Mouse (Mus musculus): ENCODE results near the gene Shkbp1. TPM values are rescaled to one million over a fixed set of nuclear protein-coding genes. Genes with fewer than 3 reads are reported as not detected.

Shkbp1 gene
- polyA plus RNA-seq, 1 experiment from 2014 or later: 50.7 TPM

DNA sequence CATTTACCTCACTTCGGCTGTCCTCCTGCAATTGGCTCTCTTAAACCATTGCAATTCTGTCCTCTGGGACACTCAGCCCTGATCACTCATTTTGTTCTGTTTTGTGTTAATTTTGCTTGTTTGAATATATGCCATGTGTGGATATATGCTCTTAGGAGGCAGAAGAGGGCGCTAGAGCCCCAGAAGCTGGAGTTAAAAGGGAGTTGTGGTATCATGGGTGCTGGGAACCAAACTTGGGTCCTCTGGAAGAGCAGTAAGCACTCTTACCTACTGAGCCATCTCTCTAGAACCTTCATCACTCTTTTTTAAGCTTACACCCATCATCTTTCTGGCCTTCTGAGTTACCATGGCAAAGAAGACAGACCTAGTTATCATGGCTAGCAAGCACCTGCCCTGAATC, 3.3 kb upstream of the Shkbp1 start:
- Histone ChIP-seq H3K9ac (ENCODE audit: low read length) (no peak overlapping the region), H3K36me3 (ENCODE audit: control insufficient read depth, insufficient read depth, low read length) (no peaks in the 10 kb centered on the region), H3K27me3 (ENCODE audit: control insufficient read depth, insufficient read depth, low read length) (peaks cover 35% of the 10 kb centered on the region), H3K4me3 (ENCODE audit: low read depth, low read length) (no peak overlapping the region), H3K4me1 (ENCODE audit: control insufficient read depth, insufficient read depth, low read length) (peaks cover 9% of the 10 kb centered on the region), H3K27ac (ENCODE audit: low read depth, low read length) (no peak overlapping the region), H3K9me3 (ENCODE audit: control insufficient read depth, low read length) (peaks cover 2% of the 10 kb centered on the region; the same call in 1 of the 2 replicates), H3K4me2 (no peak overlapping the region)
- DNase-seq (ENCODE audit: low spot score, missing footprints) (peak; percentile 19), ATAC-seq (ENCODE audit: low FRiP score) (no peak)
- 71% methylated on average over 2 of the region's 2 CpGs for WGBS

DNA sequence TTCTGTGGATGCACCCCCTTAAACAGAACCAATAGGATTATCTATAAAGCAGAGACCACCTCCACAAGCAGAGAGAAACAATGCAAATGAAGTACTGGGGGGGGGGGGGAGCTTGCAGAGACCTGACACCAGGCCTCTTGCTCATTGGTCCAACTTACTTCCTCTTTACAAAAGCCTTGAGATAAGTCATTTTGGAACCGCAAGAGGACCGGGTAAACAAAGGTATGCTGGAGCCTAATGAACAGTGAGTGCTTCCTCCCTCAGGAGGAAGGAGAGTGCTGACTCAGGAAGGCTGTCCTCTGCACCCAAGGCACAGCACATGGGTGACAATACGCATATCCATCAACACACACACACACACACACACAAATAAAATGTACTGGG, 1.8 kb upstream of the Shkbp1 start:
- peaks cover 2% of the 10 kb centered on the region; the same call in 1 of the 2 replicates for H3K9me3 ChIP-seq (ENCODE audit: control insufficient read depth, low read length)
- 17% methylated on average over 3 of the region's 3 CpGs for WGBS
- H3K4me3 ChIP-seq (ENCODE audit: low read depth, low read length): no peak overlapping the region
- H3K27me3 ChIP-seq (ENCODE audit: control insufficient read depth, insufficient read depth, low read length): peaks cover 21% of the 10 kb centered on the region
- no peak overlapping the region for H3K27ac ChIP-seq (ENCODE audit: low read depth, low read length)
- H3K9ac ChIP-seq (ENCODE audit: low read length): no peak overlapping the region
- no peaks in the 10 kb centered on the region for H3K36me3 ChIP-seq (ENCODE audit: control insufficient read depth, insufficient read depth, low read length)
- DNase-seq (ENCODE audit: low spot score, missing footprints) (no peak), ATAC-seq (ENCODE audit: low FRiP score) (no peak)
- peaks cover 9% of the 10 kb centered on the region for H3K4me1 ChIP-seq (ENCODE audit: control insufficient read depth, insufficient read depth, low read length)
- H3K4me2 ChIP-seq: peak overlapping the region; percentile 64; the same call in 1 of the 2 replicates

DNA sequence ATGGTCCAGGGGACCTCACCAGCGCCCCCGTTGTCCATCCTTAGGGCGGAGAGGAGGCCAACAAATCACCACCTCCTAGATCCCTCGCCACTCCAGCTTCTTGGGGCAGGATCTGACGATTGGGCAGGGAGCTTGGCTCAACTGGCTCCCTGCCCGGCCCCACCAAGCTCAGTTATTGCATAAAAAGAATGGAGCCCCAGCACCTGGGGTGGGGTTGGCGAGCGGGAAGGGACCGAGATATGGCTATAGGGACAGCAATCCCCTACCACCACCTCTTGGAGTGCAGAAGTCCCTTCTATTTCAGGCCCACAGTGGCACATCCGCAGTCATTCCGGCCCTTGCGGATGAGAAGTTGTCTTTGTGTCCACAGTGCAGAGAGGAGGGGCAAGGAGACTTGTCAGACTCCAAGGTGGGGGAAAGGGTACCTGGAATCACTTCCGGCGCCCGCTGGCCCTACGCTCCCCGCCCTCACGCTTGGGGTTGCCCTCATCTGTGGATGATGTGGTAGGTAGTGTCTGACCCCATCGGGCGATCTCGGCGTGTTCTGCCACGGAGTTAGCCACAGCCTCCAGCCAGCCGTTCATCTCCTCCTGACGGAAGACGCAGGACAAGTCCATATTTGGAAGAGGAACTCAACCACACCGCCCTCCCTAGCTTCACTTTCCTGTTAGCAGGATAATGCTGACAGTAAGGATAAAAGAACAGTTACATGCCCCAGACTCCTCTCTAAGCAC, 1.2 kb upstream of the Shkbp1 start, which contains the start of gene Gm20479:
Gm20479 (minus strand) TSS at position 559 of the 734 bp plus-strand sequence.
- Histone ChIP-seq H3K27ac (ENCODE audit: low read depth, low read length) (no peak within 1 kb of the TSS), H3K9me3 (ENCODE audit: control insufficient read depth, low read length) (peaks cover 2% of the 10 kb centered on the region; the same call in 1 of the 2 replicates), H3K36me3 (ENCODE audit: control insufficient read depth, insufficient read depth, low read length) (no peaks in the 10 kb centered on the region), H3K4me2 (peak within 1 kb of the TSS; percentile 64), H3K4me1 (ENCODE audit: control insufficient read depth, insufficient read depth, low read length) (peaks cover 9% of the 10 kb centered on the region), H3K9ac (ENCODE audit: low read length) (peak within 1 kb of the TSS; percentile 38; the same call in 1 of the 2 replicates), H3K4me3 (ENCODE audit: low read depth, low read length) (peak within 1 kb of the TSS; percentile 69), H3K27me3 (ENCODE audit: control insufficient read depth, insufficient read depth, low read length) (peaks cover 17% of the 10 kb centered on the region)
- 6% methylated on average over 27 of the region's 27 CpGs for WGBS
- DNase-seq (ENCODE audit: low spot score, missing footprints) (peak; percentile 86), ATAC-seq (ENCODE audit: low FRiP score) (no peak)

DNA sequence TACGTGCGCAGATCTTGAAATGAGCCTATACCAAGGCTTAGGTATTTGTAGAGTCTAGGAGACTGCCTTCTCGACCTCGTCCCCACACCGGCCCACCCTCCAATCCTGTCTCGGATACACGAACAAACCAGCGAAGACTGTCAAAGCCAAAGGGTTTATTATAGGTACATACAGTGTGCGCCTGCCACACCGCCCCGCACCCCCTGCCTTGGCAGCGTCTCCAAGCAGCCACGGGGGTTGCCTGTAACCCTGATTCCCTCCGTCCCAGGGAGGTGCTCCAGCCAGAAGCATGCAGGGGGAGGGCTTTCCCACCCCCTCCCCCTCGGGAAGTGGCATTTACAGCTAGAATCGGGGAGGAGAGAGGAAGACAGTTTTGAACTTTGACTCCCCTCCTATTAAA, 429 bp upstream of the Shkbp1 start:
- no peak for DNase-seq (ENCODE audit: low spot score, missing footprints)
- H3K4me2 ChIP-seq: peak overlapping the region; percentile 64
- WGBS: 2% methylated on average over 16 of the region's 16 CpGs
- H3K4me1 ChIP-seq (ENCODE audit: control insufficient read depth, insufficient read depth, low read length): peaks cover 9% of the 10 kb centered on the region
- no peak overlapping the region for H3K27ac ChIP-seq (ENCODE audit: low read depth, low read length)
- peak overlapping the region; percentile 69 for H3K4me3 ChIP-seq (ENCODE audit: low read depth, low read length)
- peaks cover 2% of the 10 kb centered on the region; the same call in 1 of the 2 replicates for H3K9me3 ChIP-seq (ENCODE audit: control insufficient read depth, low read length)
- peak overlapping the region; percentile 38; the same call in 1 of the 2 replicates for H3K9ac ChIP-seq (ENCODE audit: low read length)
- no peaks in the 10 kb centered on the region for H3K36me3 ChIP-seq (ENCODE audit: control insufficient read depth, insufficient read depth, low read length)
- H3K27me3 ChIP-seq (ENCODE audit: control insufficient read depth, insufficient read depth, low read length): peaks cover 17% of the 10 kb centered on the region
- peak; percentile 59 for ATAC-seq (ENCODE audit: low FRiP score)

DNA sequence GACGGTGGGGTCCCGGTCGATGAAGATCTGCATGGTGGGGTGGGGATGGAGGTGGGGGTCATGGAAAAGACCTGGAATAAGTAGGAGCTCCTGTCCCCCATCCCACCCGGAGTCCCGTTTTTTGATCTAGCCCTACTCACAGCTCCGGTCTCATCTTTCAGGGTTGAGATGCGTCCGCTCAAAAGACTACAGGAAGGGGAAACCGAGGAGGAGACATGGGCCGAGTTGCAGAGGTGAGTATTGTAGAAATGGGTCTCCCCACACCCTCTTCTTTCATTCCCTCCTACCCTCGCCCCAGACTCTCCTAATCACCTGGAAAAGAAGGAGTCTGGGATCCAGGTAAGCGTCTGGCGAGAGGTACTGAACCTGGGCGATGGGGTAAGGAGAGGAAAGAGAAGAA, 558 bp downstream of the Shkbp1 start:
- Histone ChIP-seq H3K4me1 (ENCODE audit: control insufficient read depth, insufficient read depth, low read length) (peaks cover 9% of the 10 kb centered on the region), H3K4me2 (peak overlapping the region; percentile 64), H3K27me3 (ENCODE audit: control insufficient read depth, insufficient read depth, low read length) (peaks cover 17% of the 10 kb centered on the region), H3K4me3 (ENCODE audit: low read depth, low read length) (peak overlapping the region; percentile 69), H3K9me3 (ENCODE audit: control insufficient read depth, low read length) (peaks cover 2% of the 10 kb centered on the region; the same call in 1 of the 2 replicates), H3K27ac (ENCODE audit: low read depth, low read length) (no peak overlapping the region), H3K36me3 (ENCODE audit: control insufficient read depth, insufficient read depth, low read length) (peaks cover 2% of the 10 kb centered on the region; the same call in 1 of the 2 replicates), H3K9ac (ENCODE audit: low read length) (peak overlapping the region; percentile 74)
- ATAC-seq (ENCODE audit: low FRiP score): peak; percentile 2; the same call in 1 of the 2 replicates
- no peak for DNase-seq (ENCODE audit: low spot score, missing footprints)
- WGBS: 9% methylated on average over 12 of the region's 14 CpGs

DNA sequence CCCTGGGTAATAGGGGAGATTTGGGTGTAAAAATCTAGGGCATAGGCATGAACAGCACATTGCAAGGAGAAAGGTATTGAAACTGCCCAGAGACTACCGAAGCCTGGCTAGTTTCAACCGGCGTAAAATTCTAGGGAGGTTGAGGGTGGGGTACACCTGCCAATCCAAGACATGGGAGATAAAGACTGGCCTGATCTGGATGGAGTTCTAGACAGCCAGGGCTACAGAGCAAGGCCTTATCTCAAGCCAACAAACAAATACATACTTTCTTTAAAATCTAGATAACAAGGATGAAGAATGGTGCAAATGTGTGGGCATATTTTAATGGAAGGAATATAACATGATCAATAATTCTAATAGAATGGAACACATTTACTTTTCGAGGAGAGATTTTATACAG, 1.0 kb downstream of the Shkbp1 start:
- Histone ChIP-seq H3K4me2 (peak overlapping the region; percentile 64), H3K4me3 (ENCODE audit: low read depth, low read length) (peak overlapping the region; percentile 69), H3K27ac (ENCODE audit: low read depth, low read length) (no peak overlapping the region), H3K9ac (ENCODE audit: low read length) (no peak overlapping the region), H3K36me3 (ENCODE audit: control insufficient read depth, insufficient read depth, low read length) (peaks cover 4% of the 10 kb centered on the region; the same call in 1 of the 2 replicates), H3K9me3 (ENCODE audit: control insufficient read depth, low read length) (peaks cover 2% of the 10 kb centered on the region; the same call in 1 of the 2 replicates), H3K4me1 (ENCODE audit: control insufficient read depth, insufficient read depth, low read length) (peaks cover 9% of the 10 kb centered on the region), H3K27me3 (ENCODE audit: control insufficient read depth, insufficient read depth, low read length) (peaks cover 17% of the 10 kb centered on the region)
- WGBS: 54% methylated on average over 4 of the region's 4 CpGs
- peak; percentile 81 for DNase-seq (ENCODE audit: low spot score, missing footprints)
- no peak for ATAC-seq (ENCODE audit: low FRiP score)

DNA sequence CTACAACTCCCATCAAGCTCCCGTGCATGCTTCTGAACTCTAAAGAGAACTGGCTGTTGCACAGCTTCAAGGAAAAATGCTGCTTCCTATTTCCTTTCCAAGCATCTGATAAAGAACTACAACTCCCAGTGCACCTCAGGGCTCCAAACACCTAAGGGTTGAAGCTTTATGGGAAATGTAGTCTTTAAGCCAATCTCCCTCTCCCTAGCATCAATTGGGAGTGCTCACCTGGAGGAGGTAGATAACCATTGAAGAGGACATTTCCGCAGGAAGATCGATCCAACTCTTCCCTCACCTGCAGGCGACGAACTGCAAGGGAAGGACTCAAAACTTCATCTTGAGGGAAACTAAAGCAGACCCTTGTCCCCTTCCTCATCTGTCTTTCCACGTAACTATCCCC, 1.7 kb downstream of the Shkbp1 start:
- Histone ChIP-seq H3K36me3 (ENCODE audit: control insufficient read depth, insufficient read depth, low read length) (peaks cover 4% of the 10 kb centered on the region; the same call in 1 of the 2 replicates), H3K4me1 (ENCODE audit: control insufficient read depth, insufficient read depth, low read length) (peaks cover 9% of the 10 kb centered on the region), H3K27me3 (ENCODE audit: control insufficient read depth, insufficient read depth, low read length) (peaks cover 17% of the 10 kb centered on the region), H3K9ac (ENCODE audit: low read length) (no peak overlapping the region), H3K9me3 (ENCODE audit: control insufficient read depth, low read length) (peaks cover under 1% of the 10 kb centered on the region; the same call in 1 of the 2 replicates), H3K4me2 (peak overlapping the region; percentile 64), H3K4me3 (ENCODE audit: low read depth, low read length) (0 out of 2 replicates have a peak overlapping the region, but pooled peaks have one; percentile 69), H3K27ac (ENCODE audit: low read depth, low read length) (no peak overlapping the region)
- DNase-seq (ENCODE audit: low spot score, missing footprints) (peak; percentile 82), ATAC-seq (ENCODE audit: low FRiP score) (no peak)
- 32% methylated on average over 6 of the region's 6 CpGs for WGBS

DNA sequence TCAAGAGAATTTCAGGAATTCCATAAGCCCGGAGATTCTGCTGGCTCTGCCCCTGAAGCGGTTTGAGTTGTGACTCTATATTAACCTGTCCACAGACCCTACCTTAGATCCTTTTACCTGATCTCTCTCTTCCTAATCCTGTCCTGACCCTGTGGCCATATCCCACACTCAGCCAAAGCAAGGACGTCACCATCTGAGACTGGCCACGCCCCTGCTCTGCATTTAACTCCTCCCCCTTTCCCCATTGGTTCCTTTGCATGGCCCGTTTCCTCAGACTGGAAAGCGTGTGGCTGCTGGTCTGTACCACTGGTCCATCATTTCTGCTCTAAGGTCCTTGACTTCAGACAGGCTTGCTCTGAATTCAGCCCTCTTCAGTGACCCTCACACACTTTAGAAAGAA, 10.4 kb downstream of the Shkbp1 start:
- no peaks in the 10 kb centered on the region for H3K9me3 ChIP-seq (ENCODE audit: control insufficient read depth, low read length)
- H3K27me3 ChIP-seq (ENCODE audit: control insufficient read depth, insufficient read depth, low read length): no peaks in the 10 kb centered on the region
- H3K4me3 ChIP-seq (ENCODE audit: low read depth, low read length): no peak overlapping the region
- no peak for ATAC-seq (ENCODE audit: low FRiP score)
- H3K27ac ChIP-seq (ENCODE audit: low read depth, low read length): no peak overlapping the region
- H3K4me2 ChIP-seq: no peak overlapping the region
- H3K36me3 ChIP-seq (ENCODE audit: control insufficient read depth, insufficient read depth, low read length): peaks cover 11% of the 10 kb centered on the region; the same call in 1 of the 2 replicates
- H3K4me1 ChIP-seq (ENCODE audit: control insufficient read depth, insufficient read depth, low read length): no peaks in the 10 kb centered on the region
- no peak overlapping the region for H3K9ac ChIP-seq (ENCODE audit: low read length)
- 20% methylated on average over 6 of the region's 6 CpGs for WGBS
- no peak for DNase-seq (ENCODE audit: low spot score, missing footprints)

DNA sequence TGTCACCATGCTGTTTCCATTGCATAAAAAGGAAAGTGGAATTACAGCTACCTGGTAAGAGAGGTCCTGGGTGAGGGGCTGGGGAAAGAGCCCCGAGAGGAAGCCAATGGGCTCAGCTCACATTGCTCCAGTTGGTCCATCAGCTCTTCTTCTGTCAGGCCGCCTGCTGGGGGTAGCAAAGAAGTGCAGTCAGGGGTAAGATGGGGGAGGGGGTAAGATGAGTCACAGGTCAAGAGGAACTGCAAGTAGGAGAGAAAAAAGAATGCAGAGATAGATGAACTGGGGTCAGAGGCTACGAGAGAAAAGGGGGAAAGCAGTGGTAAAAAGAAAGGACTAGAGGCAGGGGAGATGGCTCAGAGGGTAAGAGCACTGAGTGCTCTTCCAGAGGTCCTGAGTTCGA, 13.2 kb downstream of the Shkbp1 start:
- no peak for ATAC-seq (ENCODE audit: low FRiP score)
- no peak for DNase-seq (ENCODE audit: low spot score, missing footprints)
- Histone ChIP-seq H3K36me3 (ENCODE audit: control insufficient read depth, insufficient read depth, low read length) (peaks cover 7% of the 10 kb centered on the region; the same call in 1 of the 2 replicates), H3K4me1 (ENCODE audit: control insufficient read depth, insufficient read depth, low read length) (peaks cover 1% of the 10 kb centered on the region), H3K27me3 (ENCODE audit: control insufficient read depth, insufficient read depth, low read length) (peaks cover 13% of the 10 kb centered on the region), H3K4me3 (ENCODE audit: low read depth, low read length) (no peak overlapping the region), H3K9me3 (ENCODE audit: control insufficient read depth, low read length) (no peaks in the 10 kb centered on the region), H3K4me2 (no peak overlapping the region), H3K9ac (ENCODE audit: low read length) (no peak overlapping the region), H3K27ac (ENCODE audit: low read depth, low read length) (no peak overlapping the region)
- WGBS: 30% methylated on average over 4 of the region's 4 CpGs
